Mouse (Mus musculus) left cerebral cortex, postnatal 10 days (tissue): ENCODE measurements around the gene Tnik. TPM values are rescaled to one million over a fixed set of nuclear protein-coding genes. Genes with fewer than 3 reads are reported as not detected.
A peak's percentile ranks its signal among the peaks of the same experiment; 100 is the strongest.

ENCODE experiments used
- DNase-seq, 2 experiments: peaks; one replicate each; pipeline ENCODE4 v3.0.0; 2021 to 2022; ENCODE audit warnings: low spot score in 2 of 2, mixed read lengths in 1 of 2; ENCODE audit errors: extremely low spot score in 1 of 2
- intact Hi-C: fragments of 180-260 bp; cut with DNase I; formaldehyde crosslinking; loops from one replicate; pipeline ENCODE4 v1.15.1; 2025
- total RNA-seq, 2 experiments: library from RNA; stranded (reverse); gene quantifications; 2 replicates each; pipeline ENCODE4 v1.2.3; 2021

The Tnik gene
- total RNA-seq, result 100 to 1,000 TPM; 235 to 250 TPM

GRCm38 (mm10) chr3:28263002-28263947 lies at the start of gene Tnik:
Gene Tnik, plus strand, starts transcription at chr3:28263214.
- DNase-seq, result peak; percentile 90 to 92
- intact Hi-C loops, result loop anchor here (5.0 to 10.0 kb wide), 2 partner anchors 69 to 292 kb away; no protein-coding TSS in a partner anchor

GRCm38 (mm10) chr3:28214886-28215311 lies 48.1 kb upstream of the Tnik start:
- no peak for DNase-seq
- intact Hi-C loops, result no loop called here

GRCm38 (mm10) chr3:28217001-28217400 lies 46.0 kb upstream of the Tnik start:
- intact Hi-C loops, result no loop called here
- no peak for DNase-seq

GRCm38 (mm10) chr3:28219533-28219932 lies 43.5 kb upstream of the Tnik start:
- intact Hi-C loops, result no loop called here
- DNase-seq, result no peak

GRCm38 (mm10) chr3:28219964-28220363 lies 43.0 kb upstream of the Tnik start:
- DNase-seq, result no peak

GRCm38 (mm10) chr3:28224437-28225356 lies 38.3 kb upstream of the Tnik start:
- no peak for DNase-seq
- intact Hi-C loops, result loop anchor here (5.0 kb wide), 1 partner anchor 47 kb away; no protein-coding TSS in a partner anchor

More at GRCm38 (mm10) chr3:28219964-28220363, 43.0 kb upstream of the Tnik start:
- intact Hi-C loops, result loop anchor here (5.0 kb wide), 1 partner anchor 43 kb away; no protein-coding TSS in a partner anchor

- peak in 1 of 2 experiments; percentile 50 for DNase-seq
- intact Hi-C loops, result no loop called here
These were observed 37.6 kb upstream of the Tnik start for GRCm38 (mm10) chr3:28225357-28225905.

- no peak for DNase-seq
These were observed 36.8 kb upstream of the Tnik start for GRCm38 (mm10) chr3:28226181-28226580.

GRCm38 (mm10) chr3:28228930-28229329 lies 34.1 kb upstream of the Tnik start:
- intact Hi-C loops, result no loop called here

More at GRCm38 (mm10) chr3:28226181-28226580, 36.8 kb upstream of the Tnik start:
- intact Hi-C loops, result no loop called here

GRCm38 (mm10) chr3:28229503-28229902 lies 33.5 kb upstream of the Tnik start:
- intact Hi-C loops, result no loop called here
- no peak for DNase-seq

More at GRCm38 (mm10) chr3:28228930-28229329, 34.1 kb upstream of the Tnik start:
- DNase-seq, result no peak

GRCm38 (mm10) chr3:28232885-28233284 lies 30.1 kb upstream of the Tnik start:
- intact Hi-C loops, result no loop called here
- DNase-seq, result no peak

- intact Hi-C loops, result no loop called here
- DNase-seq, result no peak
These were observed 28.8 kb upstream of the Tnik start for GRCm38 (mm10) chr3:28234179-28234578.

- intact Hi-C loops, result no loop called here
- DNase-seq, result no peak
These were observed 26.3 kb upstream of the Tnik start for GRCm38 (mm10) chr3:28236689-28237088.

- no peak for DNase-seq
- intact Hi-C loops, result no loop called here
These were observed 24.9 kb upstream of the Tnik start for GRCm38 (mm10) chr3:28238136-28238535.

GRCm38 (mm10) chr3:28242561-28242960 lies 20.5 kb upstream of the Tnik start:
- peak in 1 of 2 experiments; percentile 34 for DNase-seq
- intact Hi-C loops, result no loop called here

- intact Hi-C loops, result no loop called here
- no peak for DNase-seq
These were observed 18.6 kb upstream of the Tnik start for GRCm38 (mm10) chr3:28244244-28244890.

GRCm38 (mm10) chr3:28248255-28248957 lies 14.6 kb upstream of the Tnik start:
- intact Hi-C loops, result no loop called here

GRCm38 (mm10) chr3:28255711-28256110 lies 7.3 kb upstream of the Tnik start:
- no peak for DNase-seq
- intact Hi-C loops, result no loop called here

More at GRCm38 (mm10) chr3:28248255-28248957, 14.6 kb upstream of the Tnik start:
- DNase-seq, result no peak
